Mouse (Mus musculus) forebrain, embryonic 12.5 days (tissue): Measurements from ENCODE around the gene Cabin1. TPM values are rescaled to one million over a fixed set of nuclear protein-coding genes. Genes with fewer than 3 reads are reported as not detected.

Experiments used
- ATAC-seq: fragments of 200-750 bp; cut with Nextera tagmentation; 2 replicates; pipeline ENCODE4 v1.8.0; 2017; ENCODE audit warnings: moderate TSS enrichment; ENCODE audit not compliant: low FRiP score
- H3K27ac ChIP-seq: fragments of 300-500 bp; sonication (generic); 2 replicates; pipeline ENCODE4 v1.5.1; 2016; ENCODE audit warnings: mild to moderate bottlenecking
- H3K27me3 ChIP-seq: fragments of 300-500 bp; sonication (generic); 2 replicates; pipeline ENCODE4 v1.6.1; 2016; ENCODE audit warnings: mild to moderate bottlenecking
- H3K36me3 ChIP-seq: fragments of 300-500 bp; sonication (generic); replicated peaks from 2 replicates; pipeline ENCODE4 v1.6.1; 2016; ENCODE audit warnings: mild to moderate bottlenecking
- H3K4me1 ChIP-seq: fragments of 300-500 bp; sonication (generic); 2 replicates; pipeline ENCODE4 v1.6.1; 2016
- H3K4me2 ChIP-seq: fragments of 300-500 bp; sonication (generic); 2 replicates; pipeline ENCODE4 v1.6.1; 2016; ENCODE audit warnings: mild to moderate bottlenecking, moderate library complexity
- H3K4me3 ChIP-seq: fragments of 300-500 bp; sonication (generic); replicated peaks from 2 replicates; pipeline ENCODE4 v1.5.1; 2016; ENCODE audit warnings: mild to moderate bottlenecking
- H3K9ac ChIP-seq: fragments of 300-500 bp; sonication (generic); 2 replicates; pipeline ENCODE4 v1.6.1; 2016; ENCODE audit warnings: mild to moderate bottlenecking
- H3K9me3 ChIP-seq: fragments of 300-500 bp; sonication (generic); 2 replicates; pipeline ENCODE4 v1.6.1; 2016
- WGBS: fragments of 180-500 bp; shearing (Covaris S2); methylation state at CpG from one replicate; pipeline ENCODE4 v1.1.7; 2016; 5-methylcytosine and 5-hydroxymethylcytosine counted together
- polyA plus RNA-seq: library from polyadenylated mRNA; unstranded; fragments of >200 nt; fragmentation: Nextera tagmentation; extraction: Ambion mirVana; gene quantifications from 2 replicates; pipeline ENCODE4 v1.2.1, GENCODE M21; 2016

Cabin1 gene
- polyA plus RNA-seq, 1 experiment from 2014 or later: 42.8 TPM

DNA sequence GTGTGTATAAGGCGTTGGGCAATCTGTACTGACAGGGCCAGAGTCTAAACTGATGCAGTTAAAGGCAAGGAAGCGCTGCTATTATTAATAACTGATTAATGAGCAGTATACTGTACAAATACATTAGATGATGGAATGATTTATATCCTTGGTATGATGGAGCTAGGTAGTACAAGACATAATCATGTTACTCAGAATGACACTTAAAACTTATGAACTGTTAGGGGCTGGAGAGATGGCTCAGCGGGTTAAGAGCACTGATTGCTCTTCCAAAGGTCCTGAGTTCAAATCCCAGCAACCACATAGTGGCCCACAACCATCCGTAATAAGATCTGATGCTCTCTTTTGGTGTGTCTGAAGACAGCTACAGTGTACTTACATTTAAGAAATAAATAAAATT, 156.9 kb downstream of the Cabin1 start:
- no peaks in the 10 kb centered on the region for H3K9me3 ChIP-seq
- no peak overlapping the region for H3K27ac ChIP-seq
- no peak for ATAC-seq
- no peak overlapping the region for H3K4me2 ChIP-seq
- H3K36me3 ChIP-seq: no peaks in the 10 kb centered on the region
- no peak overlapping the region for H3K4me3 ChIP-seq
- H3K4me1 ChIP-seq: no peaks in the 10 kb centered on the region
- no peaks in the 10 kb centered on the region for H3K27me3 ChIP-seq
- WGBS: 90% methylated on average over 4 of the region's 4 CpGs
- H3K9ac ChIP-seq: no peak overlapping the region

DNA sequence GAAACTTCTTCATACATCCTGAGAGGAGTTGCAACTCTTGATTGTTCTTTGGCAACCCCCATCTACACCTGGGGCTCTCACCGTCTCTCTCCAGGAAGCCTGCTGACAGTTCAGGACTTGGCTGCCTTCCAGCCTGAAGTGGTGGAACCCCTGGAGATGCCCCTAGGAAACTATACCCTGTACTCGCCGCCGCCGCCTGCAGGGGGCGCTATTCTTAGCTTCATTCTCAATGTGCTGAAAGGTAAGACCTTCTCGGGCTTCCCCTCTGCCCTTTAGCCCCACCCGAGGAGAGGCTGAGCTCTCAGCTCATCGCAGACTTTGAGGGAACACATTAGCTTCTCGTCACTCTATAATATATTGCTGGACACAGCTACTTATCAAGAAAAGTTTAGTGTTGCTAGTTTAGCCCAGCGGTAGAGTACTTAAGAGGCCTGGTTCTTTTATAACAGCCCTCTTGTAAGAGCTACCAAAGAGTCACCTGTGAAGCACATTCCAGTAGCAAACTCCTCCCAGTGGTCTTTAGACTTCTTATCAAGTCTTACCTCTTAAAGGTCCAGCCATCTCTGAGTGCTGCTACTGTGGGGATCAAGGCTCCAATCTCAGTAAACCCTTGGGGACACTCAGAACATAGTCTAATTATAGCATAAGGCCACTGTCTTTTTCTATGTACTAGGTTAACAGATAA, 158.8 kb downstream of the Cabin1 start:
- WGBS: 43% methylated on average over 11 of the region's 11 CpGs
- no peak overlapping the region for H3K4me2 ChIP-seq
- H3K9me3 ChIP-seq: no peaks in the 10 kb centered on the region

DNA sequence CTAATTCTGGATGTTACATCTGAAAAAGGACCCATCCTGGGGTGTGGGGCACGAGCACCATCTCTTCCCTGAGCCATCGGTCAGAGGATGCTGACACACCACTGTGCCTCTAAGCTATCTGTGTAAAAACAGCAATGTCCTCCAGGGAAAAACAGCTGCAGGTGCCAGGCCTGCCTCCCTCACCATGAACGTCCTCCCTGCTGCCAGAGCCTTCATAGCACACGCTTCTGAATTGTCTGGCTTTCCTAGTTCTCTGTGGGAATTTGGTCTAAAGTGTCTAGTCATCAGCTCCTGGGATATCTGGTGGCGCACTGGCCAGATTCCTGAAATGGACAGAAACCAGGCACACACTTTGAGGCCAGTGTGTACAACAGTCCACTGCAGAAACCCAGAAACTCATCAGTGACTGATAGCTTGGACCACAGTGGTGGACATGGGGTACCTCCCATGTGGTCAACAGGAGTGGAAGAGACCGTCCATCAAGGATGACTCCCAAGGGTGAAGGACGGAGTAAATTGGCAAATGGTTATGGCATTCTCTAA, 163.9 kb downstream of the Cabin1 start:
- no peaks in the 10 kb centered on the region for H3K4me1 ChIP-seq
- H3K36me3 ChIP-seq: no peaks in the 10 kb centered on the region
- H3K4me3 ChIP-seq: no peak overlapping the region
- H3K4me2 ChIP-seq: no peak overlapping the region
- no peaks in the 10 kb centered on the region for H3K27me3 ChIP-seq
- H3K9ac ChIP-seq: no peak overlapping the region
- H3K27ac ChIP-seq: no peak overlapping the region
- ATAC-seq: no peak
- WGBS: 89% methylated on average over 7 of the region's 7 CpGs
- peaks cover 6% of the 10 kb centered on the region; the same call in 1 of the 2 replicates for H3K9me3 ChIP-seq

More for the DNA sequence above, 158.8 kb downstream of the Cabin1 start:
- no peak overlapping the region for H3K4me3 ChIP-seq
- H3K27ac ChIP-seq: no peak overlapping the region
- no peak overlapping the region for H3K9ac ChIP-seq
- no peaks in the 10 kb centered on the region for H3K27me3 ChIP-seq
- no peak for ATAC-seq
- H3K36me3 ChIP-seq: no peaks in the 10 kb centered on the region
- H3K4me1 ChIP-seq: no peaks in the 10 kb centered on the region

Other genes with a start within 250 kb of the Cabin1 start
- 204 and 215 TPM in 2 replicates for gene Snrpd3, start 246.8 kb downstream of the Cabin1 start, polyA plus RNA-seq
- 23.5 and 24.4 TPM in 2 replicates for gene Gucd1, start 246.4 kb downstream of the Cabin1 start, polyA plus RNA-seq
- gene Lrrc75b, start 204.0 kb downstream of the Cabin1 start, polyA plus RNA-seq: 5.5 and 7.4 TPM in 2 replicates
- gene Ggt1, start 202.7 kb downstream of the Cabin1 start, polyA plus RNA-seq: 0.58 and 2.3 TPM in 2 replicates
- 0.74 and 0.90 TPM in 2 replicates for gene Ggt5, start 175.0 kb downstream of the Cabin1 start, polyA plus RNA-seq
- gene Susd2, start 120.3 kb downstream of the Cabin1 start, polyA plus RNA-seq: 1.6 TPM in 2 replicates
- gene Ddt, start 9.1 kb upstream of the Cabin1 start, polyA plus RNA-seq: 81.8 TPM in 2 replicates
- gene Gm20441, start 16.6 kb upstream of the Cabin1 start, polyA plus RNA-seq: not detected in 2 replicates
- 1.5 and 2.1 TPM in 2 replicates for gene Gstt3, start 17.1 kb upstream of the Cabin1 start, polyA plus RNA-seq
- gene Gstt1, start 34.2 kb upstream of the Cabin1 start, polyA plus RNA-seq: 4.9 and 6.3 TPM in 2 replicates
- not detected in 2 replicates for gene Gstt4, start 58.2 kb upstream of the Cabin1 start, polyA plus RNA-seq
- 4.1 and 7.3 TPM in 2 replicates for gene Gstt2, start 73.1 kb upstream of the Cabin1 start, polyA plus RNA-seq
- gene Mif, start 95.9 kb upstream of the Cabin1 start, polyA plus RNA-seq: 1,649 and 1,743 TPM in 2 replicates
- 3.1 and 3.3 TPM in 2 replicates for gene Derl3, start 129.1 kb upstream of the Cabin1 start, polyA plus RNA-seq
- gene Smarcb1, start 157.3 kb upstream of the Cabin1 start, polyA plus RNA-seq: 303 and 310 TPM in 2 replicates
- 7.6 and 7.8 TPM in 2 replicates for gene Chchd10, start 168.8 kb upstream of the Cabin1 start, polyA plus RNA-seq
- 31.3 and 33.3 TPM in 2 replicates for gene Mmp11, start 172.2 kb upstream of the Cabin1 start, polyA plus RNA-seq
- 0.46 TPM in 1 of 2 replicates, not detected in the other for gene Gm867, start 176.3 kb upstream of the Cabin1 start, polyA plus RNA-seq
- not detected in 2 replicates for gene Vpreb3, start 178.7 kb upstream of the Cabin1 start, polyA plus RNA-seq
- not detected in 2 replicates for gene Gm5134, start 190.2 kb upstream of the Cabin1 start, polyA plus RNA-seq